Mouse (Mus musculus): ENCODE results near the gene Isoc2a. TPM values are rescaled to one million over a fixed set of nuclear protein-coding genes. Genes with fewer than 3 reads are reported as not detected.

Gene Isoc2a
- total RNA-seq, 2 experiments from 2014 or later, result 11.2 to 12.4 TPM

- no peak for DNase-seq (ENCODE audit: extremely low spot score in 1 of 2, low spot score in 1 of 2)
These were observed 38.9 kb downstream of the Isoc2a start for GRCm38 (mm10) chr7:4915669-4916416.

- no peak for DNase-seq (ENCODE audit: extremely low spot score in 1 of 2, low spot score in 1 of 2)
These were observed 40.5 kb downstream of the Isoc2a start for GRCm38 (mm10) chr7:4917494-4917893.

GRCm38 (mm10) chr7:4918681-4919080, 41.7 kb downstream of the Isoc2a start:
- DNase-seq (ENCODE audit: extremely low spot score in 1 of 2, low spot score in 1 of 2), result no peak

GRCm38 (mm10) chr7:4919096-4919495, 42.1 kb downstream of the Isoc2a start:
- no peak for DNase-seq (ENCODE audit: extremely low spot score in 1 of 2, low spot score in 1 of 2)

GRCm38 (mm10) chr7:4919971-4920370, 43.0 kb downstream of the Isoc2a start:
- no peak for DNase-seq (ENCODE audit: extremely low spot score in 1 of 2, low spot score in 1 of 2)

GRCm38 (mm10) chr7:4920496-4920895, 43.5 kb downstream of the Isoc2a start:
- DNase-seq (ENCODE audit: extremely low spot score in 1 of 2, low spot score in 1 of 2), result no peak

GRCm38 (mm10) chr7:4920976-4921823, 44.2 kb downstream of the Isoc2a start:
- DNase-seq (ENCODE audit: extremely low spot score in 1 of 2, low spot score in 1 of 2), result no peak

GRCm38 (mm10) chr7:4921824-4922482, 45.0 kb downstream of the Isoc2a start, which contains the start of gene Nat14:
Nat14 (plus strand) TSS chr7:4922028.
- no peak for DNase-seq (ENCODE audit: extremely low spot score in 1 of 2, low spot score in 1 of 2)

GRCm38 (mm10) chr7:4922508-4922907, 45.6 kb downstream of the Isoc2a start:
- peak; percentile 74 to 91 for DNase-seq (ENCODE audit: extremely low spot score in 1 of 2, low spot score in 1 of 2)

- peak; percentile 73 to 82 for DNase-seq (ENCODE audit: extremely low spot score in 1 of 2, low spot score in 1 of 2)
These were observed 46.1 kb downstream of the Isoc2a start for GRCm38 (mm10) chr7:4922931-4923565.

- peak; percentile 45 to 59 for DNase-seq (ENCODE audit: extremely low spot score in 1 of 2, low spot score in 1 of 2)
These were observed 46.8 kb downstream of the Isoc2a start for GRCm38 (mm10) chr7:4923586-4924364.

GRCm38 (mm10) chr7:4924483-4924882, 47.5 kb downstream of the Isoc2a start:
- no peak for DNase-seq (ENCODE audit: extremely low spot score in 1 of 2, low spot score in 1 of 2)

- DNase-seq (ENCODE audit: extremely low spot score in 1 of 2, low spot score in 1 of 2), result no peak
These were observed 47.9 kb downstream of the Isoc2a start for GRCm38 (mm10) chr7:4924891-4925301.

GRCm38 (mm10) chr7:4925441-4926381, 48.8 kb downstream of the Isoc2a start, which contains the start of gene Ssc5d:
Ssc5d (plus strand) TSS chr7:4925785.
- DNase-seq (ENCODE audit: extremely low spot score in 1 of 2, low spot score in 1 of 2), result no peak

GRCm38 (mm10) chr7:4926849-4927248, 49.9 kb downstream of the Isoc2a start:
- DNase-seq (ENCODE audit: extremely low spot score in 1 of 2, low spot score in 1 of 2), result no peak

GRCm38 (mm10) chr7:4927711-4928110, 50.8 kb downstream of the Isoc2a start:
- DNase-seq (ENCODE audit: extremely low spot score in 1 of 2, low spot score in 1 of 2), result no peak

- DNase-seq (ENCODE audit: extremely low spot score in 1 of 2, low spot score in 1 of 2), result no peak
These were observed 51.4 kb downstream of the Isoc2a start for GRCm38 (mm10) chr7:4928323-4928722.

- no peak for DNase-seq (ENCODE audit: extremely low spot score in 1 of 2, low spot score in 1 of 2)
These were observed 56.1 kb downstream of the Isoc2a start for GRCm38 (mm10) chr7:4933103-4933502.

Data from layer of hippocampus, postnatal 25 days (tissue).